Mouse (Mus musculus) stomach, embryonic 16.5 days (tissue): ENCODE results near the gene Ganab. TPM values are rescaled to one million over a fixed set of nuclear protein-coding genes. Genes with fewer than 3 reads are reported as not detected.

Experiments
- ATAC-seq: fragments of 200-750 bp; cut with Nextera tagmentation; 2 replicates; pipeline ENCODE4 v1.8.0; 2017; ENCODE audit warnings: moderate number of reproducible peaks, moderate TSS enrichment; ENCODE audit not compliant: insufficient read depth, low FRiP score
- H3K27ac ChIP-seq: fragments of 300-500 bp; sonication (generic); 2 replicates; pipeline ENCODE4 v1.5.1; 2014; ENCODE audit warnings: low read length
- H3K27me3 ChIP-seq: fragments of 300-500 bp; sonication (generic); 2 replicates; pipeline ENCODE4 v1.6.1; 2014; ENCODE audit warnings: low read length, control low read depth, mixed read lengths; ENCODE audit not compliant: control insufficient read depth, insufficient read depth
- H3K36me3 ChIP-seq: fragments of 300-500 bp; sonication (generic); 2 replicates; pipeline ENCODE4 v1.6.1; 2014; ENCODE audit warnings: low read length; ENCODE audit not compliant: control insufficient read depth, insufficient read depth
- H3K4me1 ChIP-seq: fragments of 300-500 bp; sonication (generic); 2 replicates; pipeline ENCODE4 v1.6.1; 2014; ENCODE audit warnings: low read length, control low read depth, mixed read lengths; ENCODE audit not compliant: control insufficient read depth, insufficient read depth
- H3K4me2 ChIP-seq: fragments of 300-500 bp; sonication (generic); 2 replicates; pipeline ENCODE4 v1.6.1; 2014; ENCODE audit warnings: low read depth, low read length, mixed read lengths
- H3K4me3 ChIP-seq: fragments of 300-500 bp; sonication (generic); replicated peaks from 2 replicates; pipeline ENCODE4 v1.5.1; 2014; ENCODE audit warnings: mild to moderate bottlenecking, low read length
- H3K9ac ChIP-seq: fragments of 300-500 bp; sonication (generic); 2 replicates; pipeline ENCODE4 v1.6.1; 2014; ENCODE audit warnings: low read length
- H3K9me3 ChIP-seq: fragments of 300-500 bp; sonication (generic); replicated peaks from 2 replicates; pipeline ENCODE4 v1.6.1; 2016; ENCODE audit warnings: low read length, control low read depth; ENCODE audit not compliant: control insufficient read depth
- WGBS: fragments of 180-500 bp; shearing (Covaris S2); extraction: QIAGEN DNeasy Blood & Tissue Kit; methylation state at CpG from one replicate; pipeline ENCODE4 v1.1.7; 2014; 5-methylcytosine and 5-hydroxymethylcytosine counted together
- polyA plus RNA-seq: library from polyadenylated mRNA; unstranded; fragments of >200 nt; fragmentation: Nextera tagmentation; extraction: Ambion mirVana; gene quantifications from 2 replicates; pipeline ENCODE4 v1.2.1, GENCODE M21; 2015

Gene Ganab
- polyA plus RNA-seq, 1 experiment from 2014 or later: 105 TPM

- WGBS: 84% methylated on average over 2 of the region's 2 CpGs
- Histone ChIP-seq H3K27me3 (no peaks in the 10 kb centered on the region), H3K4me1 (peaks cover 8% of the 10 kb centered on the region), H3K9ac (no peak overlapping the region), H3K27ac (no peak overlapping the region), H3K4me3 (no peak overlapping the region), H3K9me3 (no peaks in the 10 kb centered on the region), H3K4me2 (no peak overlapping the region), H3K36me3 (peaks cover 9% of the 10 kb centered on the region)
- no peak for ATAC-seq
Observed at GRCm38 (mm10) chr19:8936736-8937135, 38.9 kb downstream of the Ganab start.

DNA sequence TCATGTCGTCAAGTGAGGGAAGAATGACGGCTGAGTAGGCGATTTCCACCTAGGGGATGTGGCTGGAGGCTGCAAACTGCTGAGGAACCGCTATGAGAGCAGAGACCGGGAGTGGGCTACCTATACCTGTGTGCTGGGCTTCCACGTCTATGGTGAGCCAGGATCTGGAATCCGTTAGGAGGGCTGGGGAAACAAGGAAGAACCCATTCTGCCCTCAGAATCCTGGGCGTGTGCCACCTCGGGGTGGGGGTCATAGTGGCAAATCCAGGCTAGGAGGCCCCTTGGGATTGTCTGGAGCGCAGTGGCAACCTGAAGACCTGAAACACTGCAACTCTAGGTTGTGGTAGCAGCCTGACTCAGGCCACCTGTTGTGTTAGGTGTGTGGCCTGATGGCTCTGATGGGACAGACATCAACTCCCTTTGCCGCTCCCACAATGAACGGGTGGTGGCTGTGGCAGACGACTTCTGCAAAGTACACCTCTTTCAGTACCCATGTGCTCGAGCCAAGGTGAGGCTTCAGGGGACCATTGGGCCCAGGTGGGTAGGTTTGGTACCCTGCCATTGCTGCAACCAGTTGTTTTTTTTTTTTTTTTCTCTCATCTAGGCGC, 42.8 kb downstream of the Ganab start:
- WGBS: 80% methylated on average over 15 of the region's 15 CpGs
- H3K9ac ChIP-seq: peak overlapping the region; percentile 62
- ATAC-seq: no peak

DNA sequence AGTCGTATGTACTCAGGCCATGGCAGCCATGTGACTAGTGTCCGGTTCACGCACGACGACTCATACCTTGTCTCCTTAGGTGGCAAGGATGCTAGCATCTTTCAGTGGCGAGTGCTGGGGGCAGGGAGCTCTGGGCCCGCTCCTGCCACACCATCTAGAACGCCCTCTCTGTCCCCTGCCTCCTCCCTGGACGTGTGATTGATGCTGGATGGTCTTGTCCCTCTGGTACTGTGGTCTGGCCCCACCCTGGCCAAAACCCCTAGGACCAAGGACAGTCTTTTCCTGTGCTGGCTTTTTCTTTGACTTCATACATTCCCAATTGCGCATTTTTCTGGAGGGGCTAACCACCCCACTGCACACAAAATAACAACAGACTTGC, 43.3 kb downstream of the Ganab start:
- WGBS: 37% methylated on average over 10 of the region's 10 CpGs
- 0 out of 2 replicates have a peak, but pooled peaks have one; percentile 1 for ATAC-seq
- H3K4me2 ChIP-seq: peak overlapping the region; percentile 70
- no peaks in the 10 kb centered on the region for H3K9me3 ChIP-seq
- H3K9ac ChIP-seq: peak overlapping the region; percentile 62
- peaks cover 6% of the 10 kb centered on the region for H3K36me3 ChIP-seq
- H3K27ac ChIP-seq: peak overlapping the region; percentile 76
- H3K4me3 ChIP-seq: peak overlapping the region; percentile 99
- peaks cover 24% of the 10 kb centered on the region for H3K4me1 ChIP-seq
- no peaks in the 10 kb centered on the region for H3K27me3 ChIP-seq

More for the DNA sequence above, 42.8 kb downstream of the Ganab start:
- H3K4me3 ChIP-seq: peak overlapping the region; percentile 99; the same call in 1 of the 2 replicates
- peak overlapping the region; percentile 76; the same call in 1 of the 2 replicates for H3K27ac ChIP-seq
- H3K4me2 ChIP-seq: peak overlapping the region; percentile 70; the same call in 1 of the 2 replicates
- H3K36me3 ChIP-seq: peaks cover under 1% of the 10 kb centered on the region; the same call in 1 of the 2 replicates
- H3K4me1 ChIP-seq: peaks cover 24% of the 10 kb centered on the region
- no peaks in the 10 kb centered on the region for H3K27me3 ChIP-seq
- H3K9me3 ChIP-seq: no peaks in the 10 kb centered on the region

DNA sequence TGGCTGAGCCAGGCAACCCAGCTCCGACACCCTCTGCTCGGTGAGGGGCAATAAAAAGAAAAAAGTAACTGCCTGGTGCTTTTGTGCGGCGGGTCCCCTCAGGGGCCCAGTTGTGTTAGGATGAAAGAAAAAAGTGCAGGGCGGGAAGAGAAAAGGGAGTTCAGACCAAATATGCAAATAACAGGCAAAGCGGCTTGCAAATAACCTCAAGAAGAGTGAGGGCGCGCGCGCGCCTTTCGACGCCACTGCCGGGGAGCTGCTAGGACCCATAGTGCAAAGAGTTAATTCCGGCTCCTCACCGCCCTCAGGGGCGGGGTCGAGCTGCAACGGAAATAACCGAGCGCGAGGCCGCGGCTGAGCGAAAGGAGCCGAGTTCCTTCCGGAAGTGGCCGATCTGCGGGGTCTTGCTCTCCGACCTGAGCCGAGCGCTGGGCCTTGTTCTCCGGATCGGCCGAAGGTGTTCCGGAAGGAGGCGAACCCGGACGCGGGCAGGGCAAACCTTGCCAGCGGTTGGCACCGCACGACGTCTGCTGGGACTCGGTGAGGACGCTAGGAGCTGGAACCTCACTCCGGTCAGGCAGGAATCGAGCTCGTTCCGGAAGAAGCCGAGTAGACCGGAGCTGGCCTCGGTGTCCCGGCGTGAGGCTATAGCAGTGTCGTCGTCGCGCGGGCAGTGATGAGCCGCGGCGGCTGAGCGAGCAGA, 43.8 kb downstream of the Ganab start, which contains the start of gene Mta2:
TSS of gene Mta2 (plus strand) at position 361 of the 703 bp plus-strand sequence.
- H3K4me1 ChIP-seq: peaks cover 24% of the 10 kb centered on the region
- under 1% methylated on average over 64 of the region's 64 CpGs for WGBS
- ATAC-seq: peak; percentile 95

GRCm38 (mm10) chr19:8942276-8942964, 44.5 kb downstream of the Ganab start:
- Histone ChIP-seq H3K4me2 (peak overlapping the region; percentile 68), H3K9ac (peak overlapping the region; percentile 100), H3K4me3 (peak overlapping the region; percentile 99), H3K36me3 (peaks cover 17% of the 10 kb centered on the region), H3K27ac (peak overlapping the region; percentile 99), H3K9me3 (no peaks in the 10 kb centered on the region), H3K27me3 (no peaks in the 10 kb centered on the region), H3K4me1 (peaks cover 24% of the 10 kb centered on the region)
- under 1% methylated on average over 46 of the region's 46 CpGs for WGBS
- peak; percentile 51; the same call in 1 of the 2 replicates for ATAC-seq

More for the DNA sequence above, 43.8 kb downstream of the Ganab start, which contains the start of gene Mta2:
- no peaks in the 10 kb centered on the region for H3K9me3 ChIP-seq
- H3K9ac ChIP-seq: peak within 1 kb of the TSS; percentile 100
- peak within 1 kb of the TSS; percentile 99 for H3K4me3 ChIP-seq
- H3K27ac ChIP-seq: peak within 1 kb of the TSS; percentile 99
- H3K27me3 ChIP-seq: no peaks in the 10 kb centered on the region
- peak within 1 kb of the TSS; percentile 70 for H3K4me2 ChIP-seq
- H3K36me3 ChIP-seq: peaks cover 10% of the 10 kb centered on the region

GRCm38 (mm10) chr19:8943047-8943446, 45.2 kb downstream of the Ganab start:
- 52% methylated on average over 2 of the region's 2 CpGs for WGBS
- Histone ChIP-seq H3K4me1 (peaks cover 24% of the 10 kb centered on the region), H3K27ac (peak overlapping the region; percentile 99; the same call in 1 of the 2 replicates), H3K9me3 (no peaks in the 10 kb centered on the region), H3K36me3 (peaks cover 23% of the 10 kb centered on the region), H3K27me3 (no peaks in the 10 kb centered on the region), H3K4me3 (peak overlapping the region; percentile 99), H3K4me2 (peak overlapping the region; percentile 68), H3K9ac (peak overlapping the region; percentile 100)
- ATAC-seq: no peak

- H3K4me2 ChIP-seq: peak overlapping the region; percentile 68
- H3K4me1 ChIP-seq: peaks cover 24% of the 10 kb centered on the region
- H3K4me3 ChIP-seq: peak overlapping the region; percentile 99
- peaks cover 32% of the 10 kb centered on the region for H3K36me3 ChIP-seq
- no peak for ATAC-seq
- H3K27me3 ChIP-seq: no peaks in the 10 kb centered on the region
- H3K9me3 ChIP-seq: no peaks in the 10 kb centered on the region
- peak overlapping the region; percentile 82 for H3K27ac ChIP-seq
- H3K9ac ChIP-seq: peak overlapping the region; percentile 49
- 24% methylated on average over 5 of the region's 5 CpGs for WGBS
Observed at GRCm38 (mm10) chr19:8944062-8944461, 46.2 kb downstream of the Ganab start.

DNA sequence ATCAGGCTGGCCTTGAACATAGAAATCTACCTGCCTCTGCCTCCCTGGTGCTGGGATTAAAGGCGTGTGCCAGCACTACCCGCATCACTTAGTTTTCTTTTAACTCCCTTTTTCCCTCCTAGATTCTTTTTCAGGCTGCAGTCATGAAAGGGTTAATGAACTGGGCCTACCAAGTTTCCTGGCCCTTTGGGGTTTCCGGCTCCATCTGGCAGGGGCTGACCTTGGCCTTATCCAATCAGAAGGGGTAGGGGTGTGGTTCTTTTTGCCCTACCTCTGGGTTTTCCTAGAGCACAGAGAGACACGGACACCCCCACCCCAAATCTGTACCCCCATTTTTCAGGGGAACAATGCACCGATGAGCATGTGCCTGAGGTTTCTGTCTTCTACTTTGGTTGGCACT, 46.9 kb downstream of the Ganab start:
- no peak for ATAC-seq
- Histone ChIP-seq H3K4me1 (peaks cover 24% of the 10 kb centered on the region), H3K36me3 (peaks cover 34% of the 10 kb centered on the region), H3K4me3 (peak overlapping the region; percentile 99), H3K27me3 (no peaks in the 10 kb centered on the region), H3K9ac (peak overlapping the region; percentile 57), H3K27ac (peak overlapping the region; percentile 82), H3K9me3 (no peaks in the 10 kb centered on the region), H3K4me2 (peak overlapping the region; percentile 68)
- 21% methylated on average over 5 of the region's 5 CpGs for WGBS
